ENCODE assay signal across 8 mouse cellular contexts in genomic region chr11:98345253-98345652, GRCm38 (mm10). TPM values are rescaled to one million over a fixed set of nuclear protein-coding genes. Genes with fewer than 3 reads are reported as not detected.
DNase-seq lines count a peak whose midpoint lies in the region; ATAC-seq and TF ChIP-seq lines count a peak whose summit lies in the region.

No protein-coding gene starts in this region.

- TF ChIP-seq POLR2A in bone marrow, adult 2 months (IDR thresholded peaks at IDR 0.05; ENCODE audit: borderline replicate concordance, control insufficient read depth, low read depth, low read length) = no peak

- peak overlapping the region; percentile 67 for H3K4me2 ChIP-seq in heart, embryonic 13.5 days
- H3K4me2 ChIP-seq in kidney, embryonic 16.5 days (replicated peaks; ENCODE audit: low read depth, low read length) = peak overlapping the region; percentile 46
- no peak overlapping the region for H3K4me2 ChIP-seq in liver, embryonic 14.5 days (ENCODE audit: low read depth)
- peak overlapping the region; percentile 41 for H3K4me2 ChIP-seq in neural tube, embryonic 12.5 days (replicated peaks)

- no peaks in the 10 kb centered on the region; the same call in 1 of the 2 replicates for H3K4me1 ChIP-seq in bone marrow, adult 2 months (ENCODE audit: control insufficient read depth, insufficient read depth, low read length)
- peaks cover 60% of the 10 kb centered on the region for H3K4me1 ChIP-seq in heart, embryonic 13.5 days
- H3K4me1 ChIP-seq in kidney, embryonic 16.5 days (ENCODE audit: insufficient read depth, low read length) = peaks cover 26% of the 10 kb centered on the region
- H3K4me1 ChIP-seq in liver, embryonic 14.5 days (replicated peaks; ENCODE audit: control insufficient read depth in 2 of 2, insufficient read depth in 2 of 2, low read length in 1 of 2) = no peaks in the 10 kb centered on the region
- peaks cover 26% of the 10 kb centered on the region for H3K4me1 ChIP-seq in neural tube, embryonic 12.5 days

- 3% methylated on average over 14 of the region's 14 CpGs for WGBS in bone marrow, adult 2 months
- WGBS in heart, embryonic 13.5 days = 3% methylated on average over 14 of the region's 14 CpGs
- WGBS in kidney, embryonic 16.5 days = under 1% methylated on average over 14 of the region's 14 CpGs
- 3% methylated on average over 14 of the region's 14 CpGs for WGBS in liver, embryonic 14.5 days (ENCODE audit: insufficient replicate concordance)
- WGBS in neural tube, embryonic 12.5 days = under 1% methylated on average over 14 of the region's 14 CpGs

- TF ChIP-seq EP300 in liver, embryonic 14.5 days (IDR thresholded peaks at IDR 0.05; ENCODE audit: low read depth) = no peak

- DNase-seq in CD8-positive naive resting alpha-beta T cell, adult 2 months (ENCODE audit: low read depth in 2 of 2, low spot score in 2 of 2) = peak; percentile 63 to 71
- peak in 2 of 3 experiments; percentile 28 to 35 for DNase-seq in liver, embryonic 14.5 days (ENCODE audit: low read depth in 3 of 3, low spot score in 3 of 3)
- DNase-seq in thymus, adult 18-20 months = peak; percentile 53 to 64

- H3K36me3 ChIP-seq in heart, embryonic 13.5 days = no peaks in the 10 kb centered on the region
- no peaks in the 10 kb centered on the region for H3K36me3 ChIP-seq in kidney, embryonic 16.5 days (ENCODE audit: insufficient read depth, low read length)
- no peaks in the 10 kb centered on the region for H3K36me3 ChIP-seq in liver, embryonic 14.5 days (replicated peaks; ENCODE audit: control insufficient read depth, insufficient read depth, low read depth)
- no peaks in the 10 kb centered on the region for H3K36me3 ChIP-seq in neural tube, embryonic 12.5 days

- 0 out of 2 replicates have a peak, but pooled peaks have one; percentile 51 for ATAC-seq in erythroblast, adult 5-6 weeks (replicated peaks; ENCODE audit: low FRiP score, poor library complexity, severe bottlenecking)
- ATAC-seq in heart, embryonic 13.5 days (ENCODE audit: extremely low read depth, insufficient number of reproducible peaks, low FRiP score, low TSS enrichment) = no peak
- no peak for ATAC-seq in kidney, embryonic 16.5 days (ENCODE audit: low FRiP score, low TSS enrichment)
- ATAC-seq in liver, embryonic 14.5 days (ENCODE audit: insufficient read depth) = no peak
- no peak for ATAC-seq in neural tube, embryonic 12.5 days (ENCODE audit: low FRiP score, low read depth)

- TF ChIP-seq CTCF in bone marrow, adult 2 months (IDR thresholded peaks at IDR 0.05; ENCODE audit: control insufficient read depth, insufficient read depth, low read length) = peak; percentile 76
- TF ChIP-seq CTCF in liver, embryonic 14.5 days (IDR thresholded peaks at IDR 0.05; ENCODE audit: low read depth) = peak; percentile 89

- no peak overlapping the region for H3K27ac ChIP-seq in bone marrow, adult 2 months (ENCODE audit: control insufficient read depth, insufficient read depth, low read depth, low read length, poor library complexity)
- no peak overlapping the region for H3K27ac ChIP-seq in heart, embryonic 13.5 days (replicated peaks)
- no peak overlapping the region for H3K27ac ChIP-seq in kidney, embryonic 16.5 days (ENCODE audit: low read length)
- H3K27ac ChIP-seq in liver, embryonic 14.5 days = no peak overlapping the region
- H3K27ac ChIP-seq in neural tube, embryonic 12.5 days = no peak overlapping the region

- H3K9ac ChIP-seq in heart, embryonic 13.5 days = peak overlapping the region; percentile 71
- H3K9ac ChIP-seq in kidney, embryonic 16.5 days (replicated peaks; ENCODE audit: low read length) = no peak overlapping the region
- no peak overlapping the region for H3K9ac ChIP-seq in liver, embryonic 14.5 days (replicated peaks)
- H3K9ac ChIP-seq in neural tube, embryonic 12.5 days = no peak overlapping the region

- peaks cover 84% of the 10 kb centered on the region for H3K27me3 ChIP-seq in heart, embryonic 13.5 days (replicated peaks)
- peaks cover 70% of the 10 kb centered on the region for H3K27me3 ChIP-seq in kidney, embryonic 16.5 days (ENCODE audit: insufficient read depth, low read length)
- H3K27me3 ChIP-seq in liver, embryonic 14.5 days (ENCODE audit: control insufficient read depth, insufficient read depth, low read length) = peaks cover 72% of the 10 kb centered on the region
- peaks cover 85% of the 10 kb centered on the region for H3K27me3 ChIP-seq in neural tube, embryonic 12.5 days (replicated peaks)

- H3K9me3 ChIP-seq in heart, embryonic 13.5 days = no peaks in the 10 kb centered on the region
- no peaks in the 10 kb centered on the region for H3K9me3 ChIP-seq in kidney, embryonic 16.5 days (ENCODE audit: low read length)
- no peaks in the 10 kb centered on the region for H3K9me3 ChIP-seq in liver, embryonic 14.5 days (ENCODE audit: control insufficient read depth, low read length)
- H3K9me3 ChIP-seq in neural tube, embryonic 12.5 days = no peaks in the 10 kb centered on the region

- no peak overlapping the region for H3K4me3 ChIP-seq in bone marrow, adult 2 months (replicated peaks; ENCODE audit: control insufficient read depth, low read depth, low read length)
- peak overlapping the region; percentile 40 for H3K4me3 ChIP-seq in heart, embryonic 13.5 days
- peak overlapping the region; percentile 14 for H3K4me3 ChIP-seq in kidney, embryonic 16.5 days (ENCODE audit: low read length)
- H3K4me3 ChIP-seq in liver, embryonic 14.5 days (ENCODE audit: insufficient read depth in 1 of 2, low read depth in 2 of 2, low read length in 2 of 2) = no peak overlapping the region
- H3K4me3 ChIP-seq in neural tube, embryonic 12.5 days = no peak overlapping the region

RNA-seq across cellular contexts. Expression of gene Ppp1r1b, which starts 3.0 kb away (rescaled TPM):
- polyA plus RNA-seq in bone marrow, adult 2 months (2011; ENCODE audit: insufficient read depth, insufficient read length, low replicate concordance, missing spikeins) = not detected in 2 replicates
- not detected in 2 replicates for total RNA-seq in erythroblast, adult 5-6 weeks (2015; ENCODE audit: low replicate concordance)
- not detected in 2 replicates for total RNA-seq in erythroblast, adult 5-6 weeks (2017; ENCODE audit: low replicate concordance)
- 40.5 and 51.7 TPM in 2 replicates for polyA plus RNA-seq in heart, embryonic 13.5 days (2015; fragmentation: Nextera tagmentation; extraction: Ambion mirVana)
- 5.4 and 5.8 TPM in 2 replicates for polyA plus RNA-seq in kidney, embryonic 16.5 days (2015; fragmentation: Nextera tagmentation; extraction: Ambion mirVana)
- 0.04 and 0.21 TPM in 2 replicates for polyA plus RNA-seq in liver, embryonic 14.5 days (2012; rRNA removed)
- 0.17 and 0.19 TPM in 2 replicates for polyA plus RNA-seq in liver, embryonic 14.5 days (2014; fragmentation: Nextera tagmentation; extraction: Ambion mirVana)
- polyA plus RNA-seq in neural tube, embryonic 12.5 days (2016; fragmentation: Nextera tagmentation; extraction: Ambion mirVana) = 0.13 and 0.40 TPM in 2 replicates

RNA-seq across cellular contexts. Expression of gene Stard3, which starts 12.9 kb away (rescaled TPM):
- 16.8 and 32.3 TPM in 2 replicates for polyA plus RNA-seq in bone marrow, adult 2 months (2011; ENCODE audit: insufficient read depth, insufficient read length, low replicate concordance, missing spikeins)
- total RNA-seq in erythroblast, adult 5-6 weeks (2015; ENCODE audit: low replicate concordance) = 8.5 and 9.2 TPM in 2 replicates
- total RNA-seq in erythroblast, adult 5-6 weeks (2017; ENCODE audit: low replicate concordance) = 2.8 and 6.0 TPM in 2 replicates
- polyA plus RNA-seq in heart, embryonic 13.5 days (2015; fragmentation: Nextera tagmentation; extraction: Ambion mirVana) = 37.2 and 43.4 TPM in 2 replicates
- 62.0 and 62.4 TPM in 2 replicates for polyA plus RNA-seq in kidney, embryonic 16.5 days (2015; fragmentation: Nextera tagmentation; extraction: Ambion mirVana)
- 15.7 and 16.8 TPM in 2 replicates for polyA plus RNA-seq in liver, embryonic 14.5 days (2012; rRNA removed)
- polyA plus RNA-seq in liver, embryonic 14.5 days (2014; fragmentation: Nextera tagmentation; extraction: Ambion mirVana) = 11.6 and 11.9 TPM in 2 replicates
- polyA plus RNA-seq in neural tube, embryonic 12.5 days (2016; fragmentation: Nextera tagmentation; extraction: Ambion mirVana) = 45.7 and 47.4 TPM in 2 replicates

RNA-seq across cellular contexts. Expression of gene Neurod2, which starts 15.8 kb away (rescaled TPM):
- not detected in 2 replicates for polyA plus RNA-seq in bone marrow, adult 2 months (2011; ENCODE audit: insufficient read depth, insufficient read length, low replicate concordance, missing spikeins)
- total RNA-seq in erythroblast, adult 5-6 weeks (2015; ENCODE audit: low replicate concordance) = not detected in 2 replicates
- total RNA-seq in erythroblast, adult 5-6 weeks (2017; ENCODE audit: low replicate concordance) = not detected in 2 replicates
- polyA plus RNA-seq in heart, embryonic 13.5 days (2015; fragmentation: Nextera tagmentation; extraction: Ambion mirVana) = 0.04 TPM in 1 of 2 replicates, not detected in the other
- not detected in 2 replicates for polyA plus RNA-seq in kidney, embryonic 16.5 days (2015; fragmentation: Nextera tagmentation; extraction: Ambion mirVana)
- 0.18 TPM in 1 of 2 replicates, not detected in the other for polyA plus RNA-seq in liver, embryonic 14.5 days (2012; rRNA removed)
- polyA plus RNA-seq in liver, embryonic 14.5 days (2014; fragmentation: Nextera tagmentation; extraction: Ambion mirVana) = not detected in 2 replicates
- polyA plus RNA-seq in neural tube, embryonic 12.5 days (2016; fragmentation: Nextera tagmentation; extraction: Ambion mirVana) = 10.0 and 11.2 TPM in 2 replicates

RNA-seq across cellular contexts. Expression of gene Tcap, which starts 38.4 kb away (rescaled TPM):
- 6.5 and 15.6 TPM in 2 replicates for polyA plus RNA-seq in bone marrow, adult 2 months (2011; ENCODE audit: insufficient read depth, insufficient read length, low replicate concordance, missing spikeins)
- not detected in 2 replicates for total RNA-seq in erythroblast, adult 5-6 weeks (2015; ENCODE audit: low replicate concordance)
- not detected in 2 replicates for total RNA-seq in erythroblast, adult 5-6 weeks (2017; ENCODE audit: low replicate concordance)
- 159 and 184 TPM in 2 replicates for polyA plus RNA-seq in heart, embryonic 13.5 days (2015; fragmentation: Nextera tagmentation; extraction: Ambion mirVana)
- 2.4 and 2.7 TPM in 2 replicates for polyA plus RNA-seq in kidney, embryonic 16.5 days (2015; fragmentation: Nextera tagmentation; extraction: Ambion mirVana)
- 0.03 TPM in 1 of 2 replicates, not detected in the other for polyA plus RNA-seq in liver, embryonic 14.5 days (2012; rRNA removed)
- polyA plus RNA-seq in liver, embryonic 14.5 days (2014; fragmentation: Nextera tagmentation; extraction: Ambion mirVana) = not detected in 2 replicates
- polyA plus RNA-seq in neural tube, embryonic 12.5 days (2016; fragmentation: Nextera tagmentation; extraction: Ambion mirVana) = 2.7 and 2.9 TPM in 2 replicates

RNA-seq across cellular contexts. Expression of gene Pnmt, which starts 41.0 kb away (rescaled TPM):
- not detected in 2 replicates for polyA plus RNA-seq in bone marrow, adult 2 months (2011; ENCODE audit: insufficient read depth, insufficient read length, low replicate concordance, missing spikeins)
- total RNA-seq in erythroblast, adult 5-6 weeks (2015; ENCODE audit: low replicate concordance) = not detected in 2 replicates
- not detected in 2 replicates for total RNA-seq in erythroblast, adult 5-6 weeks (2017; ENCODE audit: low replicate concordance)
- polyA plus RNA-seq in heart, embryonic 13.5 days (2015; fragmentation: Nextera tagmentation; extraction: Ambion mirVana) = 1.3 and 1.5 TPM in 2 replicates
- 2.5 and 2.8 TPM in 2 replicates for polyA plus RNA-seq in kidney, embryonic 16.5 days (2015; fragmentation: Nextera tagmentation; extraction: Ambion mirVana)
- not detected in 2 replicates for polyA plus RNA-seq in liver, embryonic 14.5 days (2012; rRNA removed)
- not detected in 2 replicates for polyA plus RNA-seq in liver, embryonic 14.5 days (2014; fragmentation: Nextera tagmentation; extraction: Ambion mirVana)
- 0.49 and 1.2 TPM in 2 replicates for polyA plus RNA-seq in neural tube, embryonic 12.5 days (2016; fragmentation: Nextera tagmentation; extraction: Ambion mirVana)

Comparison
In these comparisons a context has a peak if more than half of its experiments do, and no peak if none do; other contexts are left out.
1. H3K4me3 ChIP-seq: peak in heart, embryonic 13.5 days (single experiment) and kidney, embryonic 16.5 days (single experiment); none in bone marrow, adult 2 months (single experiment), liver, embryonic 14.5 days (0 of 2) and neural tube, embryonic 12.5 days (single experiment).
2. Peak in every context shown above with its lines, with median percentiles within 50 percentile points of each other: DNase-seq.